Mouse (Mus musculus) embryonic fibroblast, embryonic 13.5 days (primary cell): ENCODE measurements around the gene Cplx3. TPM values are rescaled to one million over a fixed set of nuclear protein-coding genes. Genes with fewer than 3 reads are reported as not detected.

Source experiments
- H3K27ac ChIP-seq: 2 replicates; pipeline ENCODE4 v1.5.1; 2012; ENCODE audit warnings: low read length, control low read depth, inconsistent platforms; ENCODE audit not compliant: insufficient read depth
- H3K4me1 ChIP-seq: 2 replicates; pipeline ENCODE4 v1.6.1; 2011; ENCODE audit warnings: low read length; ENCODE audit not compliant: control insufficient read depth, insufficient read depth
- H3K4me3 ChIP-seq: 2 replicates; pipeline ENCODE4 v1.5.1; 2011; ENCODE audit warnings: mild to moderate bottlenecking, control low read depth, low read length; ENCODE audit not compliant: insufficient read depth
- CTCF ChIP-seq: IDR thresholded peaks from 2 replicates; pipeline ENCODE4 v1.5.1; 2011; ENCODE audit warnings: mild to moderate bottlenecking, control low read depth, low read length, moderate library complexity, borderline replicate concordance; ENCODE audit not compliant: insufficient read depth
- POLR2A ChIP-seq: IDR thresholded peaks from 2 replicates; pipeline ENCODE4 v1.6.1; 2011; ENCODE audit warnings: low read depth, mild to moderate bottlenecking, control low read depth, low read length, moderate library complexity
- polyA plus RNA-seq: library from polyadenylated mRNA; stranded (reverse); fragments of >200 nt; gene quantifications from 2 replicates; pipeline ENCODE4 v1.2.4, GENCODE M21; 2011; ENCODE audit warnings: low read depth; ENCODE audit not compliant: missing spikeins, insufficient read length

Cplx3 gene
- polyA plus RNA-seq, 1 experiment: not detected

DNA sequence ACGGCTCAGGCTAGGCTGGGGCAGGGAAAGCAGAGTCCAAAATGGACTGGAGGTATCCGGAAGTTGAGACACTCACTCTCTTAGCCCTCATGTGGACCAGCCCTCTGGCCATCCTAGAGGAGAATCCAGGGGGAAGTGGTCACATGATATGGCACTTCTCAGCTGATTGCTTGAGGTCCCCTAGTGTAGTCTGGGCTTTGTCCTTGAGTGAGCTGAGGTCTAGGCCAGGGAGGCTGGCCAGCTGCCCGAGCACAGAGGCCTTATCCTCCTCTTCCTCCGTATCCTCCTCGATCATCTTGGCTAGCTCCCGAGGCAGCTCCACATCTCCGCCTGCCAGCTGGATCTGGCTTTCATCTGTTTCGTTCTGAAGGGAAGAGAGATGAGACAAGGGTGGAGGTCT, 4.0 kb downstream of the Cplx3 start:
- Histone ChIP-seq H3K4me1 (peaks cover 11% of the 10 kb centered on the region), H3K4me3 (no peak overlapping the region), H3K27ac (no peak overlapping the region)
- no peak for TF ChIP-seq POLR2A
- TF ChIP-seq CTCF: no peak

DNA sequence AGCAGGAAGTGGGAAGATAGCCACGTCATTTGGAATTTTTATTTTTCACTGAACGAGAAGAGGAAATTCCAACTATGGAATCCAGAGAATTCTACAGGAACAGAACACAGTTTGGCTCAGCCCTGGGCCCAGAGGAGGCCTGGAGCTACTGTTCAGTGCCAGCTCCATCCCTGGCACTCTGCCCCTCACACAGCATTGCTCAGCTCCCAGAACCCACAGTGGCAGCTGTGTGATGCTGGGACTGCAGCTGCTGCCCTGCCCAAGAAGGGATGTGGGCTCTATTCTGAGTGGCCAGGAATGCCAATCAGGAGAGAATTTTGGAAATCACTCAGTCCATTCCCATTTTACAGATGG, 4.8 kb downstream of the Cplx3 start:
- no peak for TF ChIP-seq POLR2A
- no peak for TF ChIP-seq CTCF
- H3K4me1 ChIP-seq: peaks cover 11% of the 10 kb centered on the region
- no peak overlapping the region for H3K4me3 ChIP-seq
- peak overlapping the region; percentile 83 for H3K27ac ChIP-seq

DNA sequence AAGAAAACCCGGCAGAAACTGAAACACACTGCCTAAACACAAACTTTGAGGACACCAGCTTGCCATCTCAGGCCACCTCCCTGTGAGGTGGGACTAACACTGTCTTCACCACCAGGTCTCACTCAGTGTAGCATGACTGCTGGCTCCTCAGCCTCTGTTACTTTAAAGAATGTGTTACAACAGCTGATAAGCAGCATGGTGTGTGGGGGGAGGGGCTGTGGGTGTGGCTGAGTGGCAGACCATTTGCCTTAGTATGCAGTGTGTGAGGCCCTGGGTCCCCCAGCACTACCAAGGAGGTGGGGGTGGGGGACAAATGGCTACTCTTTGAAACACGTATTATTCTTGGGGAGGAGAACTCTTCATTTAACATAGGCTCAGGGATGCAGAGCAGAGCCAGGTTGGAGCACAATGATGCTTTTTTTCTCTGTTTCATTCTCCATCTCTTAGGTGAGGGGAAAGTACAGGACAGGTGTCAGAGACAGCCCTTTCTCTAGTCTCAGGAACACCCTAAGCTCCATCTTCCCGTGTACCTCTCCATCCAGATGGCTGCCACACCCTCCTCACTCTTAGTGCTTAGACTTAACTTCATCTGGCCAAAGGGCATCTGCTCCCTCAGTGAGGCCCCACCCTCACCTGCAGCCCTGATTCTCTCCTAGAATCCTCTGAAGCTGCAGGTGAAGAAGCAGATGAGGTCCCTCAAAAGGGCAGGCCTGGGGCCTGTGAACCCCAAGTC, 5.3 kb downstream of the Cplx3 start:
- Histone ChIP-seq H3K4me1 (peaks cover 11% of the 10 kb centered on the region), H3K27ac (peak overlapping the region; percentile 83), H3K4me3 (no peak overlapping the region)
- TF ChIP-seq CTCF (no peak), POLR2A (no peak)

DNA sequence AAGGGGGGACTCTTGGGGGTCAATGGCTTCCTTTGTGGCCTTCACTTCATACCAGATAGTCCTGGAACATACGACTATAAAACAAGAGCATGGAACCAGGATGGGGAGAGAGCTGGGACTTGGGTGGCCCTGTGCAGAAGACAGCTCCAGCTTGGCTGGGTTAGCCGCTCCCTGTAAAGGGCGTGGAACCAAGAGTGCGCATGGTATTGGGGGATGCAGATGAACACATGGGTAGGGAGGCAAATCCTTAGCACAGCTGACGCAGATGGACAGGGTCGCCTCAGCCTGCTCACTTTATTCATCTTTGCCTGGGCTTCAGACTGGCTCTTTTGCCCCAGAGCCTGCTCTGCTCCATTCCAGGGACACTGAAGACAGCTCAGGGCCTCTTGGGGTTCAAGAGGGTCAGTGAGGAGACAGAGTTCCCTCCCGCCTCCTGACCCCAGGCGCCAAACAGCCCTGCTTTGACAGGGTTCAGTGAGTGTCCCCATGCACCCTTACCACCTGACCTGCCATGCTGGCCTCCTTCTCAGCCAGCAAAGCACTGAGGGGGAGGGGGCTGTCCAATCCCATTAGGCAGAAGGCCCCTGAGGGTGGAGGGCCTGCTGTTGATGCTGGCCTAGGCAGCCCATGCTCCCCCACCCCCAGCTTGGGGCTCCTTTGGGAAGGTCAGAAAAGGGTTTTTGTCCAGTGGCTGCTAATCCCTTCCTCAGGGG, 7.1 kb downstream of the Cplx3 start:
- TF ChIP-seq CTCF (no peak), POLR2A (no peak)

DNA sequence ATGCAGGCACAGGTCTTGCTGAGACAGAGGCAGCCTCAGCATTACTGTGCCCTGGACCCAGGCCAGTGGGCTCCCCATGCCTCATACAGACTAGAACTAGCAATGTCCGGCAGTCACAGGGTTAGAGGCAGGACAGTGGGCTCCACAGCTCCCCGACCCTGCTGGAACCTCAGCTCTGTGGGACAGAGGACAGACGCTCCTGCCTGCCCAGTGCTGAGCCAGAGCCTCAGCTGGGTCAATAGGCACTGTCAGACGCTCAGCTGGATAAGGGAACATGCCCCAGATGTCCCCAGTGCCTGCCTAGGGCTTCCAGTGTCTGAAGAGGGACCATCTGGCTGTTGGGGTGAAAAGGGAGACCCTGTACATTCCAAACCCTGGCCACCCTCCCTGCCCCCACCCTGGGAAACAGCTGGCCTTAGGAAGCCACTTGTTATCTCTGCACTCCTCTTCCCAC, 8.1 kb downstream of the Cplx3 start:
- Histone ChIP-seq H3K4me3 (no peak overlapping the region), H3K27ac (no peak overlapping the region), H3K4me1 (peaks cover 11% of the 10 kb centered on the region)
- no peak for TF ChIP-seq CTCF
- no peak for TF ChIP-seq POLR2A

More for the DNA sequence above, 7.1 kb downstream of the Cplx3 start:
- peaks cover 11% of the 10 kb centered on the region for H3K4me1 ChIP-seq
- H3K27ac ChIP-seq: no peak overlapping the region
- no peak overlapping the region for H3K4me3 ChIP-seq

DNA sequence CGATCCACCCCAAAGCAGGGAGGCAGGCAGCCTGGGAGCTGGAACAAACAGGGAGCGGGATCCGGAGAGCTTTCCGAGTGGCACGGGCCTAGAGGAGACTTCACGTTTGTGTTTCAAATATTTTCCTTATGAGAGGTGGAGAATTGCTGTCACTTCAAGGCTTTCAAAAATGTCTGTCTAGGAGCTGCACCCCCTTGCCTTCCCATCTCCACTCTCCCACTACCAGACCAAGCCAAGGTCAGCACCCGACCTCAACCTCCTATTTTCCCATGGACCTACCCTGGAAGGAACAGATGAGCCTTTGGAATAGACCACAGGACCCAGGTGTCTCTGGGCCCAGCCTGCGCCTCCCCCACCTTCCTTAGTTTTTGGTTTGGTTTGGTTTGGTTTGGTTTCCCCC, 8.8 kb downstream of the Cplx3 start:
- peaks cover 11% of the 10 kb centered on the region for H3K4me1 ChIP-seq
- no peak overlapping the region for H3K4me3 ChIP-seq
- TF ChIP-seq CTCF: no peak
- no peak for TF ChIP-seq POLR2A
- H3K27ac ChIP-seq: no peak overlapping the region

DNA sequence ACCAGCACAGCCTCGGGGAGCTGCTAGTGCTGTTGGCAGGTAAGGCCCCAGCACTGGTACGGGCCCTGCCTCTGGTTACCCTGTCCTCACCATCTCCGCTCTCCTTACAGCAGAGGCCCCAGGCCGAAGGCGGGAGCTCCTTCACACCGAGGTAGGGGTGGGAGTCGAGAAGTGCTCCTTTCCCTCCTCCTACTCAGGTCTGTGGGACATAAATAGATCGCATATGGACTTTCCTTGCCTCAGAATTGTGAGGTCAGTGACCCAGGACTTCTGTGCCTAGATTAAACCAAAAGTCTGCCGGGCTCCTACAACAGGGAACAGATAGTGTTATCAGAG, 11.9 kb downstream of the Cplx3 start:
- no peak overlapping the region for H3K4me3 ChIP-seq
- no peaks in the 10 kb centered on the region for H3K4me1 ChIP-seq
- no peak for TF ChIP-seq CTCF
- TF ChIP-seq POLR2A: no peak
- no peak overlapping the region for H3K27ac ChIP-seq

DNA sequence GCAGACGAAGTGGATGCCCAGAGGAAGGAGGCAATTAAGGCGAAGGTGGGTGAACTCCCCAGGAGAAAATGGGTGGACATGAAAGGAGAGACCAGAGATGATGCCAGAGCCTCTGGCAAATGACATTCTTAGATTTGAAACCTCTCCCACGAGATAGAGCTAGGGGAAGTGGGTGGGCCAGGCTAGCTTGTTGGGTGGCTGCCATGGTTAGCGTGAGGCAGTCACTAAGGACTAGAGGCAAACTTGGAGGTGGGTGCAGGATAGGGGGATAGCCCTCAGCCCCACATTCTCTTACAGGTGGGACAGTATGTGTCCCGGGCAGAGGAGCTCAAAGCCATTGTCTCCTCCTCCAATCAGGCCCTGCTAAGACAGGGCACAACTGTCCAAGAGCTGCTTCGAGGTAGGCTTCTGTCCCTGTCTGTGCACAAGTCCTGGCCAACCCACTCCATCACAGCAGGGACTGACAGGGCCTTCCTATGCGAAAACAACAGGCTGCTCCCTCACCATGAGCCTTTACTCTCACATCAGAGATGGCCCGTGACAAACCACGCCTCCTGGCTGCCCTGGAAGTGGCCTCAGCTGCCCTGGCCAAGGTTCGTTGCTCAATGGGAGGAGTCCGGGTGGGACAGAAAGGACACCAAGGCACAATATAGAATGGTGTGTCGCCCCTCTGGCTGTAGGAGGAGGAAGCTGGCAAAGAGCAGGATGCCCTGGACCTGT, 12.5 kb downstream of the Cplx3 start:
- TF ChIP-seq CTCF: no peak
- no peak for TF ChIP-seq POLR2A
- no peak overlapping the region for H3K4me3 ChIP-seq
- H3K4me1 ChIP-seq: no peaks in the 10 kb centered on the region
- no peak overlapping the region for H3K27ac ChIP-seq

DNA sequence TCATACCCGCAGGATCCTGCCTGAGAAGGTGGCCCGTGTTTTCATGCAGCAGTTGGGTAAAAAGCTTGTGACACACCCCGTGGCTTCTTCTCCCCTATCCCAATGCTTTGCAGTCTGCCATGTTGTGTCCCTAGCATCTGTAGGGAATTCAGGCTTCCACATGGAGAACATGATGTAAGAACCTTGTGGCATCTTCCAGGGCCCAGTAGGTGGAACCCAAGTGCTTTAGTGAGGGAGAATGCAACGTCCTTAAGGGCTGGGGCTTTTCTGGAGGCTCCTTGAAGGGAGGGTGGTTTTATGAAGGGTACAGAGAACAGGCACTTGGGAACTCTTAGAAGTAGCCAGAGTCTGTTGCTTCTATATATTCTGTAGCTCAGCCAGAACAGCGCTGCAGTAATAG, 15.4 kb downstream of the Cplx3 start:
- TF ChIP-seq POLR2A: peak; percentile 29; the same call in 1 of the 2 replicates
- no peak for TF ChIP-seq CTCF
- H3K4me3 ChIP-seq: peak overlapping the region; percentile 52; the same call in 1 of the 2 replicates
- H3K27ac ChIP-seq: no peak overlapping the region
- H3K4me1 ChIP-seq: no peaks in the 10 kb centered on the region
